Mouse (Mus musculus) kidney, postnatal 0 days (tissue): Measurements from ENCODE around the gene Srgap2. TPM values are rescaled to one million over a fixed set of nuclear protein-coding genes. Genes with fewer than 3 reads are reported as not detected.

Experiments
- ATAC-seq: fragments of 200-750 bp; cut with Nextera tagmentation; replicated peaks from 2 replicates; pipeline ENCODE4 v1.8.0; 2017; ENCODE audit warnings: low read depth, moderate number of reproducible peaks, moderate TSS enrichment, moderate library complexity; ENCODE audit not compliant: low FRiP score
- DNase-seq: peaks from one replicate; pipeline ENCODE4 v3.0.0-alpha.2; 2016; ENCODE audit warnings: low spot score
- H3K27ac ChIP-seq: fragments of 300-500 bp; sonication (generic); 2 replicates; pipeline ENCODE4 v1.5.1; 2014; ENCODE audit warnings: mild to moderate bottlenecking
- H3K27me3 ChIP-seq: fragments of 300-500 bp; sonication (generic); 2 replicates; pipeline ENCODE4 v1.6.1; 2014; ENCODE audit warnings: low read length, mixed read lengths; ENCODE audit not compliant: insufficient read depth
- H3K36me3 ChIP-seq: fragments of 300-500 bp; sonication (generic); 2 replicates; pipeline ENCODE4 v1.6.1; 2014; ENCODE audit warnings: low read length, mixed read lengths; ENCODE audit not compliant: insufficient read depth
- H3K4me1 ChIP-seq: fragments of 300-500 bp; sonication (generic); replicated peaks from 2 replicates; pipeline ENCODE4 v1.6.1; 2014; ENCODE audit warnings: antibody characterized with exemption, low read length, mixed read lengths; ENCODE audit not compliant: insufficient read depth
- H3K4me2 ChIP-seq: fragments of 300-500 bp; sonication (generic); 2 replicates; pipeline ENCODE4 v1.6.1; 2014; ENCODE audit warnings: mild to moderate bottlenecking, low read length, moderate library complexity, mixed read lengths
- H3K4me3 ChIP-seq: fragments of 300-500 bp; sonication (generic); replicated peaks from 2 replicates; pipeline ENCODE4 v1.5.1; 2014; ENCODE audit warnings: low read depth, low read length
- H3K9ac ChIP-seq: fragments of 300-500 bp; sonication (generic); 2 replicates; pipeline ENCODE4 v1.6.1; 2014; ENCODE audit warnings: low read depth, low read length
- H3K9me3 ChIP-seq: fragments of 300-500 bp; sonication (generic); replicated peaks from 2 replicates; pipeline ENCODE4 v1.6.1; 2016; ENCODE audit warnings: low read length, inconsistent platforms, mixed read lengths
- CTCF ChIP-seq: IDR thresholded peaks from 2 replicates; pipeline ENCODE4 v1.5.1; 2016; ENCODE audit warnings: antibody characterized with exemption, low read depth, mild to moderate bottlenecking, moderate library complexity
- WGBS: fragments of 180-500 bp; shearing (Covaris S2); extraction: QIAGEN DNeasy Blood & Tissue Kit; methylation state at CpG from one replicate; pipeline ENCODE4 v1.1.7; 2014; 5-methylcytosine and 5-hydroxymethylcytosine counted together
- polyA plus RNA-seq: library from polyadenylated mRNA; unstranded; fragments of >200 nt; fragmentation: Nextera tagmentation; extraction: Ambion mirVana; gene quantifications from 2 replicates; pipeline ENCODE4 v1.2.1, GENCODE M21; 2015

The Srgap2 gene
- polyA plus RNA-seq, 1 experiment from 2014 or later = 6.9 TPM

DNA sequence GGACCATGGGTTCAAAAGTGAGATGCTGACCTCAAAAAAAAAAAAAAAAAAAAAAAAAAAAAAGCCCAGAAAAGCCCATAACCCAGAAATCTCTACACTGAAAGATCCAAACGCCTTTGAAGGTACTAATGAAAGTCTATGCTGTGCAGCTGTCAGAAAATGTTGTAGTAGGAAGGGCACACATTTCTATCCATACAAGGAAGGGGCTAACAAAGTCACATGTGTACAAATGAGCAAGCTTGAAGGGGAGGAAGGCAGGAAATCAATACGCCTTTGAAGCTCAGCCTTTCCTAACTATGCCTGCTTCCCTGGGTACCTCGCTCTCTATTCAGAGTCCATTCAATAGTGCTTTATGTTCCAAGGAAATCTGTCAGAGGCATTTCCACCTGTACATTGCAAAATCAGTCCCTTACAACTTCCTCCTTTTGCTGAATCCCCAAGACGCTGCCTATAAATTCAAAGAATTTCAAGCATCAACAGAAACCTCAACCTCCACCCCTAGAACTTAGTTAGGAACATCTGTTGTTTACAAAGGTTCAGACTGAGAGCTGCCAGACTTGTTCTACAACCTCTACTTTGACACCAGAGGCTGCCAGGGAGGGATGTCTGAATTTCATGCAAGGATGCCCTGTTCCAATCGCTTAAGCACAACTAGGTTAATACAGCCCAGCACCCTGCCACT, 99.9 kb downstream of the Srgap2 start:
- H3K27me3 ChIP-seq = no peaks in the 10 kb centered on the region
- ATAC-seq = no peak
- no peak for TF ChIP-seq CTCF
- H3K9ac ChIP-seq = no peak overlapping the region
- no peaks in the 10 kb centered on the region for H3K9me3 ChIP-seq
- DNase-seq = peak; percentile 48
- no peaks in the 10 kb centered on the region for H3K36me3 ChIP-seq
- H3K4me1 ChIP-seq = peaks cover 11% of the 10 kb centered on the region
- H3K4me2 ChIP-seq = peak overlapping the region; percentile 6; the same call in 1 of the 2 replicates
- WGBS = 21% methylated on average over 5 of the region's 5 CpGs
- H3K27ac ChIP-seq = peak overlapping the region; percentile 47; the same call in 1 of the 2 replicates
- no peak overlapping the region for H3K4me3 ChIP-seq

DNA sequence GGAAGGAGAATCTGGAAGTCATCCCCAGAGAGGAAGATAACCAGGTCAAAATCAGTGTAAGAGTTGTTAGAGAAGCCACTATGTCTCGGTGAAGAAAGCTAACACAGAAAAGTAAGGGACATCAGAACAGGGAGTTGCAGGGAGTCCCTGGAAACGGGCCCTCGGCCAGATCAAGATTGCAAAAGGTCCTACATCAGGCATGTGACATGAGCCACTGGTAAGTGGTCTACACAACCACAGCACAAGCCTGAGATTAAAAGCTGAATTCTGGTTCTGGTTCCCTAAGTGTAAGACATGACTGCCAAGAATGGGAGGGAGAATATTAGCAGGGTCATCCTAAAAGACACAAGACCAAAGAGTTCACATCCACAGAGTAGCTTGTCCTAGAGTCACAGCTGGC, 104.1 kb downstream of the Srgap2 start:
- no peak overlapping the region for H3K9ac ChIP-seq
- peaks cover 11% of the 10 kb centered on the region for H3K4me1 ChIP-seq
- no peak overlapping the region for H3K4me3 ChIP-seq
- H3K27me3 ChIP-seq = no peaks in the 10 kb centered on the region
- H3K36me3 ChIP-seq = no peaks in the 10 kb centered on the region
- ATAC-seq (no peak), DNase-seq (no peak)
- no peak overlapping the region for H3K4me2 ChIP-seq
- H3K9me3 ChIP-seq = no peaks in the 10 kb centered on the region
- TF ChIP-seq CTCF = no peak
- H3K27ac ChIP-seq = no peak overlapping the region
- WGBS = 80% methylated on average over 3 of the region's 3 CpGs

DNA sequence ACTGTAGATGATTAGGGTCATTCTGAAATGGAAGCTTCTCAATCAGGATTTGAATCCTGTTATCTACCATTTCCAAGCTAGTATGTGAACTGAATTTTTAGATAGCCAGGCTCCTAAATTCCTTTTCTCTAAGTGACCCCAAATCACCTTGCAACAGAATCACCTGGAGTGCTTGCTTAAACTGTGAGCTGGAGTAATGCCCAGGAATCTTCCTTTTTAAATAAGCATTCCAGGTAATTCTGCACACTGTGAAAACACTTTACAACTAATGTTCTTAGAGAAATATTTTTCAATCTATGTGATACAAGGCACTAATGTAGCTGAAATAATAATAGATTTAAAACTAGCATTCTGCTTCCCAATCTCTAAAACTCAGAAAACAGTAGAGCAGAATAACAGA, 106.0 kb downstream of the Srgap2 start:
- ATAC-seq (no peak), DNase-seq (no peak)
- Histone ChIP-seq H3K9ac (no peak overlapping the region), H3K4me3 (no peak overlapping the region), H3K27me3 (no peaks in the 10 kb centered on the region), H3K4me2 (no peak overlapping the region), H3K9me3 (no peaks in the 10 kb centered on the region), H3K4me1 (no peaks in the 10 kb centered on the region), H3K36me3 (no peaks in the 10 kb centered on the region), H3K27ac (no peak overlapping the region)
- TF ChIP-seq CTCF = no peak

DNA sequence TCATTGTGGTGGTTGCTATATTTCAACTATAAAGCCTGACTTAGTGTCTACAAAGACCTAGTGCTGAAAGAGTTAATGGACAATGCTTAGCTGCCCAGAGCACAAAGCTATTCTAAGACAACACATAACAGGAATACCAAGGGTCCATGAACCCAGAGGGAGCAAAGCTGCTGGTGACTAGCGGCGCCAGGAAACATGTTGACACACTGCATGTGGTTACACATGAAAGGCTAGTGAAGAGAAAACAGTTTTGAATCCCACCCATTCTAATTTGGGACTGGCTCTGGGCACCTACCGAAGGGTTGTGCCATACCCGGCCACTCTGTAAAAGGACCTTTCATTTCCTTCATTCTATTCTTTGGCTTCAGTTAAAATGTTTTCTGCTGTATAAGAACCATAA, 106.5 kb downstream of the Srgap2 start:
- Histone ChIP-seq H3K9ac (no peak overlapping the region), H3K4me3 (no peak overlapping the region), H3K27me3 (no peaks in the 10 kb centered on the region), H3K36me3 (no peaks in the 10 kb centered on the region), H3K4me1 (no peaks in the 10 kb centered on the region), H3K4me2 (no peak overlapping the region), H3K27ac (no peak overlapping the region), H3K9me3 (no peaks in the 10 kb centered on the region)
- DNase-seq (peak; percentile 30), ATAC-seq (no peak)
- 59% methylated on average over 4 of the region's 4 CpGs for WGBS
- no peak for TF ChIP-seq CTCF

- WGBS = 26% methylated on average over 3 of the region's 3 CpGs
- no peaks in the 10 kb centered on the region for H3K4me1 ChIP-seq
- H3K9me3 ChIP-seq = no peaks in the 10 kb centered on the region
- no peaks in the 10 kb centered on the region for H3K36me3 ChIP-seq
- H3K4me2 ChIP-seq = no peak overlapping the region
- no peak overlapping the region for H3K9ac ChIP-seq
- DNase-seq = no peak
- no peak for ATAC-seq
- no peaks in the 10 kb centered on the region for H3K27me3 ChIP-seq
- no peak for TF ChIP-seq CTCF
- no peak overlapping the region for H3K4me3 ChIP-seq
- H3K27ac ChIP-seq = no peak overlapping the region
These were observed 107.8 kb downstream of the Srgap2 start for GRCm38 (mm10) chr1:131419307-131419706.

DNA sequence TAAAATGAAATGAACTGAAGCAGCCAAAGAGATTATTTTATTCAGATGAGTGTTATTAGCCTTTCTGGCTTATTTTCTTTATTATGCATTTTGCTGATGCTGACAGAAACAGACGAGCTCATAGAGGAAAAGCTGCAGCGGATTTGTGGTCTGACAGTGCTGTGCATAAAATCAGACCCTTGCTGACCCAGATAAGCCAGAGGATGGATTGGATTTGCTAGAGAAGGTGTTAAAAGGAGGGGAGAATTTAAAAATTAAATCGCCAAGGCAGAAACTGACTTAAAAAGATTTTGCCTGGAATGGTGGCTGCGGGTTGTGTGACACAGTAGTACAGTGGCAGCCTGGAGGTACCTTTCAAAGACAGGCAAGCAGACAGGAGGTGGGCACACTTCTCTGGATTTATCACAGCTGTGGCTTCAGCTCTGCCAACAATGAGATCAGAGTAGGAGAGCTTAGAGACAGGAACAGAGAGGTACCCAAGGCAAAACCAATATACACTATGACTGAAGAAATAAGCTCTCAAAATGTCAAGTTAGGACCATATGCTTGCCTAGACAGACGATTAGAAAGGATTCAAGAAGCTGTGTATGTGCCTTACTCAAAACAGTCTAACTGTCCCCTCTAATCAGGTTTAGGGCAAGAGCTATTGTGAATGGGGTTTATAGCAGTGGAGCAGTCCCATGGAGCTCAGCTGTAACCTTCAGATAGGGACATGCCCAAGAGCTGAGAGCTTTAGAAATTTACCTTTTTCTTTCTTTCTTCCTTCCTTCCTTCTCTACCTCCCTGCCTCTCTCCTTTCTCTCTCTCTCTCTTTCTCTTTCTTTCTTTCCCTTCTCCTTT, 109.1 kb downstream of the Srgap2 start:
- Histone ChIP-seq H3K9me3 (no peaks in the 10 kb centered on the region), H3K4me1 (no peaks in the 10 kb centered on the region), H3K9ac (no peak overlapping the region), H3K4me2 (no peak overlapping the region), H3K27me3 (no peaks in the 10 kb centered on the region), H3K27ac (no peak overlapping the region), H3K36me3 (no peaks in the 10 kb centered on the region), H3K4me3 (no peak overlapping the region)
- DNase-seq = no peak
- WGBS = 72% methylated on average over 5 of the region's 5 CpGs
- ATAC-seq = no peak
- TF ChIP-seq CTCF = no peak
